Mouse (Mus musculus) small intestine, adult 2 months (tissue): ENCODE results near the gene Tnfrsf11a.

Source experiments
- CTCF ChIP-seq: fragments of 200-500 bp; IDR thresholded peaks from 2 replicates; pipeline ENCODE4 v1.5.1; 2012; ENCODE audit warnings: low read depth, mild to moderate bottlenecking, control low read depth, inconsistent platforms, low read length, moderate library complexity, mixed read lengths; ENCODE audit not compliant: insufficient replicate concordance, insufficient read length; ENCODE audit errors: extremely low read depth
- POLR2A ChIP-seq: fragments of 200-500 bp; IDR thresholded peaks from 2 replicates; pipeline ENCODE4 v1.6.1; 2012; ENCODE audit warnings: low read depth, mild to moderate bottlenecking, control low read depth, inconsistent platforms, low read length, moderate library complexity

DNA sequence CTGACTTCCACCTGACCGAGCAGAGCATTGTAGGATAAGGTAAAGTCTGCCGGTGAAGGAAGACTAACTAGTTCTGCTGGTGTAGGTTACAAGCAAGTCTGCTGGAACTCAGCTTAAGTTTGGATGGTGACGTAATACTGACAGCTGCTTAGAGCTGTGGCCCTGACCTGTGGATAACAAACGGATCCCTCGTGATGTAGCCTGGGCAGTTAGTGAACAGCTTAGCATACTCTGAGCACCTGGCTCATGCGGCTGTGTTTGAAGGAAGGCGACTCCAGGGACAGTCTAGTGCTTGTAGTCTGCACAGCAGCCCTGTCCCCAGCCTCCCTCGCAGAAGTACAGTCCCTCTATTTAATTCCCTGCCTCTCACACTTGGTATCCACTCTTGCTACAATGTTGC, 14.9 kb upstream of the Tnfrsf11a start:
- TF ChIP-seq CTCF = no peak
- no peak for TF ChIP-seq POLR2A
